Mouse (Mus musculus): Measurements from ENCODE around the gene Tubb4b. TPM values are rescaled to one million over a fixed set of nuclear protein-coding genes. Genes with fewer than 3 reads are reported as not detected.

The Tubb4b gene
- total and polyA plus RNA-seq, 3 experiments, result 183 to 1,037 (median 979) TPM

- Histone ChIP-seq H3K27me3 (ENCODE audit: control insufficient read depth in 1 of 2, insufficient read depth in 2 of 2, low read length in 2 of 2) (no peaks in the 10 kb centered on the region), H3K9ac (ENCODE audit: control insufficient read depth, low read depth, low read length, poor library complexity, severe bottlenecking) (peak overlapping the region; percentile 93), H3K9me3 (replicated peaks; ENCODE audit: insufficient read depth, low read length) (no peaks in the 10 kb centered on the region), H3K79me2 (ENCODE audit: control insufficient read depth, insufficient read depth, low read length, poor library complexity) (peaks cover 59% of the 10 kb centered on the region), H3K36me3 (ENCODE audit: control insufficient read depth in 1 of 2, insufficient read depth in 2 of 2, low read length in 2 of 2) (peaks cover 0 to 43% of the 10 kb centered on the region in 2 experiments; a peak in 3 of 4 replicates), H3K4me3 (ENCODE audit: control insufficient read depth in 1 of 2, insufficient read depth in 1 of 2, low read depth in 2 of 2, low read length in 2 of 2) (peak overlapping the region; percentile 90 to 95), H3K27ac (ENCODE audit: control insufficient read depth, low read depth, low read length) (peak overlapping the region; percentile 70), H3K4me1 (ENCODE audit: control insufficient read depth in 1 of 2, insufficient read depth in 2 of 2, low read length in 2 of 2) (peaks cover 10 to 53% of the 10 kb centered on the region in 2 experiments)
- DNase-seq (ENCODE audit: low read depth, low spot score), result peak; percentile 90
- TF ChIP-seq ZC3H11A (IDR thresholded peaks at IDR 0.05; ENCODE audit: low read depth, low read length), result no peak
- TF ChIP-seq MAX (IDR thresholded peaks at IDR 0.05; ENCODE audit: low read length), result peak; percentile 76
- peak; percentile 83 for TF ChIP-seq MYC (IDR thresholded peaks at IDR 0.05; ENCODE audit: low read depth, low read length)
- no peak for TF ChIP-seq TAL1 (IDR thresholded peaks at IDR 0.05; ENCODE audit: low read length)
- no peak for TF ChIP-seq BHLHE40 (IDR thresholded peaks at IDR 0.05; ENCODE audit: borderline replicate concordance, low read depth, low read length)
- no peak for TF ChIP-seq POLR2AphosphoS5 (IDR thresholded peaks at IDR 0.05; ENCODE audit: borderline replicate concordance, low read depth, low read length)
- no peak for TF ChIP-seq USF1 (IDR thresholded peaks at IDR 0.05; ENCODE audit: low read depth, low read length)
- peak; percentile 73; the same call in 1 of the 2 replicates for TF ChIP-seq MAZ (IDR thresholded peaks at IDR 0.05; ENCODE audit: low read depth, low read length)
- no peak for TF ChIP-seq RCOR1 (IDR thresholded peaks at IDR 0.05; ENCODE audit: low read depth, low read length)
- peak in 1 of 2 experiments; percentile 73; a peak in 2 of 4 replicates for TF ChIP-seq POLR2A (IDR thresholded peaks at IDR 0.05; ENCODE audit: control insufficient read depth in 1 of 2, insufficient read depth in 1 of 2, low read depth in 1 of 2, low read length in 2 of 2, poor library complexity in 1 of 2)
- TF ChIP-seq USF2 (IDR thresholded peaks at IDR 0.05; ENCODE audit: borderline replicate concordance in 1 of 2, insufficient read depth in 1 of 2, low read depth in 1 of 2, low read length in 2 of 2), result no peak
- TF ChIP-seq SIN3A (IDR thresholded peaks at IDR 0.05; ENCODE audit: low read length), result peak; percentile 86
- TF ChIP-seq MXI1 (IDR thresholded peaks at IDR 0.05; ENCODE audit: low read depth, low read length), result peak; percentile 71
- no peak for TF ChIP-seq RAD21 (IDR thresholded peaks at IDR 0.05; ENCODE audit: low read depth, low read length)
- peak; percentile 70 for TF ChIP-seq TCF12 (IDR thresholded peaks at IDR 0.05; ENCODE audit: low read depth, low read length)
- peak; percentile 58 for TF ChIP-seq NELFE (IDR thresholded peaks at IDR 0.05; ENCODE audit: low read depth, low read length)
- TF ChIP-seq TBP (IDR thresholded peaks at IDR 0.05; ENCODE audit: low read depth, low read length), result 0 out of 2 replicates have a peak, but pooled peaks have one; percentile 33
- peak; percentile 68 for TF ChIP-seq ETS1 (IDR thresholded peaks at IDR 0.05; ENCODE audit: low read depth, low read length)
- TF ChIP-seq HCFC1 (IDR thresholded peaks at IDR 0.05; ENCODE audit: low read depth, low read length), result peak; percentile 79
- no peak for TF ChIP-seq ZKSCAN1 (IDR thresholded peaks at IDR 0.05; ENCODE audit: low read depth, low read length)
- TF ChIP-seq E2F4 (IDR thresholded peaks at IDR 0.05; ENCODE audit: borderline replicate concordance, low read depth, low read length), result no peak
- peak; percentile 23 to 35; a peak in 2 of 4 replicates for TF ChIP-seq EP300 (IDR thresholded peaks at IDR 0.05; ENCODE audit: low read depth in 1 of 2, low read length in 2 of 2)
- TF ChIP-seq CHD2 (IDR thresholded peaks at IDR 0.05; ENCODE audit: low read length), result no peak; the same call in 1 of the 2 replicates
- TF ChIP-seq ELF1 (IDR thresholded peaks at IDR 0.05; ENCODE audit: low read depth, low read length), result peak; percentile 83
- TF ChIP-seq CTCF (IDR thresholded peaks at IDR 0.05 in 2 of 3, conservative IDR thresholded peaks at IDR 0.05 in 1 of 3; ENCODE audit: control insufficient read depth in 1 of 3, insufficient read depth in 1 of 3, low read depth in 2 of 3, low read length in 3 of 3, poor library complexity in 1 of 3, severe bottlenecking in 1 of 3), result no peak
Observed at GRCm38 (mm10) chr2:25265897-25266656, 41.6 kb upstream of the Tubb4b start.
